8 mouse cellular contexts compared by ENCODE assay signal in the genomic region with DNA sequence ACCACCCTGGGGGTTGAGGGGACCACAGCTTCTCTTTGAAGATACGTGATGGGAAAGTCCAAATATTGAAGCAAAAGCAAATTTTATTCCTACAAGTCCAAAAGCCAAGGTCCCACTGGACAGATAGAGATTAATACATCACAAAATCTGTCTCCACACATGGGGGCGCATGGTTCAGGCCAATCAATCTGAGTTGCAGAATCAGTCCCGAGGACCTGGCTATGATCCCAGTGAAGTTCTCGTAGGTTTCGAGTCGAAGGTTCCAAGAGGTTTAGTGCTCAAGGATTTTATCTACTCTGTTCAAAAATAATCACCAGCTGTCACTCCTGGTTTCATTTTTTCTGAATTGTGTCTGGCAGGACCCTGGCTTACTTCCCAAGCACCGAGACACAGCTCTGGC. TPM values are rescaled to one million over a fixed set of nuclear protein-coding genes. Genes with fewer than 3 reads are reported as not detected.
DNase-seq lines count a peak whose midpoint lies in the region.

No protein-coding gene starts in this region.

- no peaks in the 10 kb centered on the region for H3K36me3 ChIP-seq in heart, embryonic 10.5 days
- H3K36me3 ChIP-seq in hindbrain, embryonic 10.5 days: no peaks in the 10 kb centered on the region
- H3K36me3 ChIP-seq in midbrain, embryonic 10.5 days: no peaks in the 10 kb centered on the region

- DNase-seq in heart, embryonic 10.5 days (ENCODE audit: low spot score): no peak
- no peak for DNase-seq in heart, postnatal 36 days
- peak; percentile 26 for DNase-seq in NIH3T3 (ENCODE audit: low read depth)
- no peak for DNase-seq in hindbrain, embryonic 10.5 days (ENCODE audit: low spot score)
- DNase-seq in midbrain, embryonic 10.5 days (ENCODE audit: low spot score): no peak
- DNase-seq in frontal cortex, postnatal 36 days (ENCODE audit: low spot score in 2 of 2): no peak
- DNase-seq in left cerebral cortex, adult 8-10 months (ENCODE audit: low spot score in 2 of 2): no peak
- no peak for DNase-seq in right cerebral cortex, postnatal 14 days

- H3K27me3 ChIP-seq in heart, embryonic 10.5 days (ENCODE audit: insufficient read depth, poor library complexity, severe bottlenecking): peaks cover 37% of the 10 kb centered on the region
- H3K27me3 ChIP-seq in hindbrain, embryonic 10.5 days (ENCODE audit: insufficient read depth, poor library complexity, severe bottlenecking): peaks cover 46% of the 10 kb centered on the region
- H3K27me3 ChIP-seq in midbrain, embryonic 10.5 days (ENCODE audit: low read depth, poor library complexity, severe bottlenecking): peaks cover 39% of the 10 kb centered on the region

- 43% methylated on average over 7 of the region's 7 CpGs for WGBS in heart, embryonic 10.5 days
- WGBS in hindbrain, embryonic 10.5 days: 60% methylated on average over 7 of the region's 7 CpGs
- WGBS in midbrain, embryonic 10.5 days: 57% methylated on average over 7 of the region's 7 CpGs

- H3K4me3 ChIP-seq in heart, embryonic 10.5 days: peak overlapping the region; percentile 62
- peak overlapping the region; percentile 53 for H3K4me3 ChIP-seq in hindbrain, embryonic 10.5 days
- peak overlapping the region; percentile 57 for H3K4me3 ChIP-seq in midbrain, embryonic 10.5 days

- 0 out of 2 replicates have a peak overlapping the region, but pooled peaks have one; percentile 69 for H3K27ac ChIP-seq in heart, embryonic 10.5 days
- H3K27ac ChIP-seq in hindbrain, embryonic 10.5 days: peak overlapping the region; percentile 75
- H3K27ac ChIP-seq in midbrain, embryonic 10.5 days (replicated peaks): peak overlapping the region; percentile 38; the same call in 1 of the 2 replicates

- H3K4me1 ChIP-seq in heart, embryonic 10.5 days: peaks cover 38% of the 10 kb centered on the region
- H3K4me1 ChIP-seq in hindbrain, embryonic 10.5 days (replicated peaks): peaks cover 45% of the 10 kb centered on the region
- H3K4me1 ChIP-seq in midbrain, embryonic 10.5 days: peaks cover 52% of the 10 kb centered on the region

- intact Hi-C loops in heart, postnatal 36 days (cut with DNase I): loop anchor here (2.0 kb wide), 1 partner anchor 22 kb away; no protein-coding TSS in a partner anchor

- no peaks in the 10 kb centered on the region for H3K9me3 ChIP-seq in heart, embryonic 10.5 days
- H3K9me3 ChIP-seq in hindbrain, embryonic 10.5 days: no peaks in the 10 kb centered on the region
- no peaks in the 10 kb centered on the region for H3K9me3 ChIP-seq in midbrain, embryonic 10.5 days (replicated peaks)

RNA-seq across cellular contexts. Expression of gene Vsig8, which starts 4.7 kb away (rescaled TPM):
- polyA plus RNA-seq in heart, embryonic 10.5 days (2016; fragmentation: Nextera tagmentation; extraction: Ambion mirVana): 0.12 TPM in 1 of 2 replicates, not detected in the other
- not detected for total RNA-seq in heart, postnatal 36 days (2021)
- 0.15 TPM in 1 of 2 replicates, not detected in the other for polyA plus RNA-seq in hindbrain, embryonic 10.5 days (2016; fragmentation: Nextera tagmentation; extraction: Ambion mirVana)
- 0.17 TPM in 1 of 2 replicates, not detected in the other for polyA plus RNA-seq in midbrain, embryonic 10.5 days (2016; fragmentation: Nextera tagmentation; extraction: Ambion mirVana)
- under 1 TPM; 0.32 to 0.67 (median 0.57) TPM for total RNA-seq in left cerebral cortex, adult 8-10 months (2022)

RNA-seq across cellular contexts. Expression of gene Cfap45, which starts 30.4 kb away (rescaled TPM):
- polyA plus RNA-seq in heart, embryonic 10.5 days (2016; fragmentation: Nextera tagmentation; extraction: Ambion mirVana): 1.7 and 2.4 TPM in 2 replicates
- under 1 TPM; 0.14 to 0.92 TPM for total RNA-seq in heart, postnatal 36 days (2021)
- polyA plus RNA-seq in hindbrain, embryonic 10.5 days (2016; fragmentation: Nextera tagmentation; extraction: Ambion mirVana): 2.4 and 3.6 TPM in 2 replicates
- 1.0 and 1.7 TPM in 2 replicates for polyA plus RNA-seq in midbrain, embryonic 10.5 days (2016; fragmentation: Nextera tagmentation; extraction: Ambion mirVana)
- 1 to 10 TPM; 3.7 to 4.7 (median 4.1) TPM for total RNA-seq in left cerebral cortex, adult 8-10 months (2022)

RNA-seq across cellular contexts. Expression of gene Slamf8, which starts 39.4 kb away (rescaled TPM):
- not detected in 2 replicates for polyA plus RNA-seq in heart, embryonic 10.5 days (2016; fragmentation: Nextera tagmentation; extraction: Ambion mirVana)
- under 1 TPM; 0.22 to 0.42 TPM for total RNA-seq in heart, postnatal 36 days (2021)
- 0.12 TPM in 1 of 2 replicates, not detected in the other for polyA plus RNA-seq in hindbrain, embryonic 10.5 days (2016; fragmentation: Nextera tagmentation; extraction: Ambion mirVana)
- not detected in 2 replicates for polyA plus RNA-seq in midbrain, embryonic 10.5 days (2016; fragmentation: Nextera tagmentation; extraction: Ambion mirVana)
- under 1 TPM in 2 of 4 experiments, not detected in 2; 0.23 to 0.32 TPM for total RNA-seq in left cerebral cortex, adult 8-10 months (2022)

RNA-seq across cellular contexts. Expression of gene Tagln2, which starts 51.2 kb away (rescaled TPM):
- polyA plus RNA-seq in heart, embryonic 10.5 days (2016; fragmentation: Nextera tagmentation; extraction: Ambion mirVana): 276 and 315 TPM in 2 replicates
- 10 to 100 TPM; 71.9 to 78.4 TPM for total RNA-seq in heart, postnatal 36 days (2021)
- polyA plus RNA-seq in hindbrain, embryonic 10.5 days (2016; fragmentation: Nextera tagmentation; extraction: Ambion mirVana): 73.3 and 80.4 TPM in 2 replicates
- 70.8 and 79.2 TPM in 2 replicates for polyA plus RNA-seq in midbrain, embryonic 10.5 days (2016; fragmentation: Nextera tagmentation; extraction: Ambion mirVana)
- total RNA-seq in left cerebral cortex, adult 8-10 months (2022): 10 to 100 TPM in 3 of 4 experiments, 1 to 10 TPM in 1; 9.6 to 15.4 (median 12.5) TPM

RNA-seq across cellular contexts. Expression of gene Fcrl6, which starts 51.3 kb away (rescaled TPM):
- polyA plus RNA-seq in heart, embryonic 10.5 days (2016; fragmentation: Nextera tagmentation; extraction: Ambion mirVana): not detected in 2 replicates
- total RNA-seq in heart, postnatal 36 days (2021): not detected
- polyA plus RNA-seq in hindbrain, embryonic 10.5 days (2016; fragmentation: Nextera tagmentation; extraction: Ambion mirVana): 0.21 TPM in 1 of 2 replicates, not detected in the other
- polyA plus RNA-seq in midbrain, embryonic 10.5 days (2016; fragmentation: Nextera tagmentation; extraction: Ambion mirVana): 0.22 and 0.42 TPM in 2 replicates
- not detected for total RNA-seq in left cerebral cortex, adult 8-10 months (2022)
